Mouse (Mus musculus) kidney, postnatal 0 days (tissue): ENCODE results near the gene Ddx27. TPM values are rescaled to one million over a fixed set of nuclear protein-coding genes. Genes with fewer than 3 reads are reported as not detected.

Experiments used
- ATAC-seq: fragments of 200-750 bp; cut with Nextera tagmentation; replicated peaks from 2 replicates; pipeline ENCODE4 v1.8.0; 2017; ENCODE audit warnings: low read depth, moderate number of reproducible peaks, moderate TSS enrichment, moderate library complexity; ENCODE audit not compliant: low FRiP score
- DNase-seq: peaks from one replicate; pipeline ENCODE4 v3.0.0-alpha.2; 2016; ENCODE audit warnings: low spot score
- H3K27ac ChIP-seq: fragments of 300-500 bp; sonication (generic); 2 replicates; pipeline ENCODE4 v1.5.1; 2014; ENCODE audit warnings: mild to moderate bottlenecking
- H3K27me3 ChIP-seq: fragments of 300-500 bp; sonication (generic); 2 replicates; pipeline ENCODE4 v1.6.1; 2014; ENCODE audit warnings: low read length, mixed read lengths; ENCODE audit not compliant: insufficient read depth
- H3K36me3 ChIP-seq: fragments of 300-500 bp; sonication (generic); 2 replicates; pipeline ENCODE4 v1.6.1; 2014; ENCODE audit warnings: low read length, mixed read lengths; ENCODE audit not compliant: insufficient read depth
- H3K4me1 ChIP-seq: fragments of 300-500 bp; sonication (generic); replicated peaks from 2 replicates; pipeline ENCODE4 v1.6.1; 2014; ENCODE audit warnings: antibody characterized with exemption, low read length, mixed read lengths; ENCODE audit not compliant: insufficient read depth
- H3K4me2 ChIP-seq: fragments of 300-500 bp; sonication (generic); 2 replicates; pipeline ENCODE4 v1.6.1; 2014; ENCODE audit warnings: mild to moderate bottlenecking, low read length, moderate library complexity, mixed read lengths
- H3K4me3 ChIP-seq: fragments of 300-500 bp; sonication (generic); replicated peaks from 2 replicates; pipeline ENCODE4 v1.5.1; 2014; ENCODE audit warnings: low read depth, low read length
- H3K9ac ChIP-seq: fragments of 300-500 bp; sonication (generic); 2 replicates; pipeline ENCODE4 v1.6.1; 2014; ENCODE audit warnings: low read depth, low read length
- H3K9me3 ChIP-seq: fragments of 300-500 bp; sonication (generic); replicated peaks from 2 replicates; pipeline ENCODE4 v1.6.1; 2016; ENCODE audit warnings: low read length, inconsistent platforms, mixed read lengths
- CTCF ChIP-seq: IDR thresholded peaks from 2 replicates; pipeline ENCODE4 v1.5.1; 2016; ENCODE audit warnings: antibody characterized with exemption, low read depth, mild to moderate bottlenecking, moderate library complexity
- WGBS: fragments of 180-500 bp; shearing (Covaris S2); extraction: QIAGEN DNeasy Blood & Tissue Kit; methylation state at CpG from one replicate; pipeline ENCODE4 v1.1.7; 2014; 5-methylcytosine and 5-hydroxymethylcytosine counted together
- polyA plus RNA-seq: library from polyadenylated mRNA; unstranded; fragments of >200 nt; fragmentation: Nextera tagmentation; extraction: Ambion mirVana; gene quantifications from 2 replicates; pipeline ENCODE4 v1.2.1, GENCODE M21; 2015

Ddx27 gene
- 33.3 and 37.9 TPM in 2 replicates for polyA plus RNA-seq

DNA sequence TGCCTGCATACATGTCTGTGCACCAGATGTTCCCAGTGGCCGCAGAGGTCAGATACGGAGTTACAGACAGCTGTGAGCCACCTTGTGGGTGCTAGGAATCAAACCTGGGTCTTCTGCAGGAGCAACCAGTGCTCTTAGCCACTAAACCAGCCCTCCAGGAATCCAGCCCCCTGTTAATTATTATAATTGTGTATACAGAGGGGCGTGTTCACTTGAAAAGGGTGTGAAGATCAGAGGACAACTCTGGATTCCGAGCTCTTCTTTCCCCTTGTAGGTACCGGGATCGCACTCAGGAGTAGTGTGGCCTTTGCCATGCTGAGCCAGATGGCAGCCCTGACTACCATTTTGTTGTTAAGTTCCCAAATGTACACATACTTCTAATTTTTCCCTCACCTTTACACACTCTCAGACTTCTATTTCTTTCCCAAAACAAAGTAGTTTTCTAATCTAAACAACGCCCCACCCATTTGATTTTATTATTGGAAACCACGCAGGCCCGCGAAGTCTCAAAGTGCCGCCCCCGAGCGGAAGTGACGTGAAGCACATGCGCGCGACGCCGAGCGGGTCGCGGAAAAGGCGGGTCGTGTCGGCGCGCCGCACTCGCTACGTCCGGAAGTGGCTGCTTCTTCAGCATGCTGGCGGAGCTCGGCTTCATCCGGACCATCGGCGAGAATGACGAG is at the start of gene Ddx27:
TSS of gene Ddx27 (plus strand) at position 492 of the 680 bp plus-strand sequence.
- DNase-seq (peak; percentile 93), ATAC-seq (peak; percentile 80)
- peak; percentile 15; the same call in 1 of the 2 replicates for TF ChIP-seq CTCF
- no peaks in the 10 kb centered on the region for H3K27me3 ChIP-seq
- peak within 1 kb of the TSS; percentile 79 for H3K27ac ChIP-seq
- H3K36me3 ChIP-seq, result peaks cover 10% of the 10 kb centered on the region; the same call in 1 of the 2 replicates
- H3K4me3 ChIP-seq, result peak within 1 kb of the TSS; percentile 90
- no peaks in the 10 kb centered on the region for H3K9me3 ChIP-seq
- WGBS, result 2% methylated on average over 37 of the region's 37 CpGs
- peak within 1 kb of the TSS; percentile 92 for H3K4me2 ChIP-seq
- peaks cover 6% of the 10 kb centered on the region; the same call in 1 of the 2 replicates for H3K4me1 ChIP-seq
- peak within 1 kb of the TSS; percentile 83 for H3K9ac ChIP-seq

GRCm38 (mm10) chr2:166973153-166973552 is 41.8 kb upstream of the Ddx27 start:
- ATAC-seq, result no peak
- no peak for DNase-seq
- no peaks in the 10 kb centered on the region for H3K9me3 ChIP-seq
- no peak overlapping the region for H3K9ac ChIP-seq
- no peak overlapping the region for H3K4me2 ChIP-seq
- H3K27me3 ChIP-seq, result no peaks in the 10 kb centered on the region
- no peak overlapping the region for H3K4me3 ChIP-seq
- peaks cover 16% of the 10 kb centered on the region for H3K4me1 ChIP-seq
- no peak overlapping the region for H3K27ac ChIP-seq
- WGBS, result 48% methylated on average over 1 of the region's 1 CpGs
- no peak for TF ChIP-seq CTCF
- H3K36me3 ChIP-seq, result no peaks in the 10 kb centered on the region

GRCm38 (mm10) chr2:166974177-166974872 is 40.7 kb upstream of the Ddx27 start:
- H3K27ac ChIP-seq, result no peak overlapping the region
- no peak overlapping the region for H3K4me3 ChIP-seq
- no peak for ATAC-seq

GRCm38 (mm10) chr2:166976356-166976755 is 38.6 kb upstream of the Ddx27 start:
- no peak for DNase-seq
- H3K27ac ChIP-seq, result 0 out of 2 replicates have a peak overlapping the region, but pooled peaks have one; percentile 1

More at GRCm38 (mm10) chr2:166974177-166974872, 40.7 kb upstream of the Ddx27 start:
- no peak for DNase-seq
- no peaks in the 10 kb centered on the region for H3K9me3 ChIP-seq
- WGBS, result 75% methylated on average over 6 of the region's 6 CpGs
- TF ChIP-seq CTCF, result no peak
- H3K27me3 ChIP-seq, result no peaks in the 10 kb centered on the region
- H3K36me3 ChIP-seq, result no peaks in the 10 kb centered on the region
- no peak overlapping the region for H3K9ac ChIP-seq
- no peak overlapping the region for H3K4me2 ChIP-seq
- H3K4me1 ChIP-seq, result peaks cover 16% of the 10 kb centered on the region

GRCm38 (mm10) chr2:166977490-166977889 is 37.5 kb upstream of the Ddx27 start:
- H3K9ac ChIP-seq, result no peak overlapping the region
- no peaks in the 10 kb centered on the region for H3K9me3 ChIP-seq
- TF ChIP-seq CTCF, result no peak
- no peaks in the 10 kb centered on the region for H3K27me3 ChIP-seq
- no peak overlapping the region for H3K4me3 ChIP-seq
- no peak overlapping the region for H3K4me2 ChIP-seq
- H3K36me3 ChIP-seq, result no peaks in the 10 kb centered on the region
- ATAC-seq, result no peak
- no peak overlapping the region for H3K27ac ChIP-seq
- H3K4me1 ChIP-seq, result peaks cover 16% of the 10 kb centered on the region
- DNase-seq, result no peak
- 69% methylated on average over 3 of the region's 3 CpGs for WGBS

More at GRCm38 (mm10) chr2:166976356-166976755, 38.6 kb upstream of the Ddx27 start:
- H3K9ac ChIP-seq, result no peak overlapping the region
- no peak overlapping the region for H3K4me2 ChIP-seq
- no peak for ATAC-seq
- H3K4me1 ChIP-seq, result peaks cover 16% of the 10 kb centered on the region
- whole genome bisulfite sequencing, result 74% methylated on average over 3 of the region's 3 CpGs
- no peaks in the 10 kb centered on the region for H3K9me3 ChIP-seq
- no peak for TF ChIP-seq CTCF
- H3K36me3 ChIP-seq, result no peaks in the 10 kb centered on the region
- no peaks in the 10 kb centered on the region for H3K27me3 ChIP-seq
- H3K4me3 ChIP-seq, result no peak overlapping the region

DNA sequence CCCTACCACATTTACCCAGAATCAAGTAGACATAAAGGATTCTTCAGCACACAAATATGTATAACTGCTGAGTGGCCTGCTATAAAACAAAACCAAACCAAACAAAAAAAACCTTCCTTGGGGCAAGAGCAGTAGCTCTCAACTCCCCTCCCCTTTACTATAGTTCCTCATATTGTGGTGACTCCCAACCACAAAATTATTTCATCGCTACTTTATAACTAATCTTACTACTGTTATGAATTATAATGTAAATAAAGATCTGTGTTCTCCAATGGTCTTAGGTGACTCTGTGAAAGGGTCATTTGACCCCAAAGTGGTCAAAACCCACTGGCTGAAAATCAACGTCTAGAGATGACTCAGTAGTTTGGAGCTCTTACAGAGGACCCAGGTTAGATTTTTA is 34.8 kb upstream of the Ddx27 start:
- Histone ChIP-seq H3K4me3 (no peak overlapping the region), H3K9ac (no peak overlapping the region), H3K4me1 (peaks cover 10% of the 10 kb centered on the region), H3K36me3 (no peaks in the 10 kb centered on the region), H3K9me3 (no peaks in the 10 kb centered on the region), H3K27me3 (no peaks in the 10 kb centered on the region), H3K4me2 (no peak overlapping the region), H3K27ac (no peak overlapping the region)
- DNase-seq, result no peak
- ATAC-seq, result no peak
- 76% methylated on average over 2 of the region's 2 CpGs for whole genome bisulfite sequencing
- TF ChIP-seq CTCF, result no peak
